Mouse (Mus musculus) kidney, adult 10 weeks (tissue): ENCODE data around the gene Adamts4. TPM values are rescaled to one million over a fixed set of nuclear protein-coding genes. Genes with fewer than 3 reads are reported as not detected.

Experiments used
- polyA plus RNA-seq: library from polyadenylated mRNA; stranded (reverse); fragments of 350-450 nt; fragmentation: Illumina TruSeq; extraction: RNeasy Lipid Tissue Mini Kit (QIAGEN cat#74804); gene quantifications from one replicate; pipeline ENCODE4 v1.2.3, GENCODE M21; 2014; ENCODE audit warnings: low read depth, low replicate concordance

The Adamts4 gene
- 1.2 TPM for polyA plus RNA-seq

GRCm38 (mm10) chr1:171249913-171250600 lies at the start of gene Adamts4:
Gene Adamts4, plus strand, starts transcription at chr1:171250421.

DNA sequence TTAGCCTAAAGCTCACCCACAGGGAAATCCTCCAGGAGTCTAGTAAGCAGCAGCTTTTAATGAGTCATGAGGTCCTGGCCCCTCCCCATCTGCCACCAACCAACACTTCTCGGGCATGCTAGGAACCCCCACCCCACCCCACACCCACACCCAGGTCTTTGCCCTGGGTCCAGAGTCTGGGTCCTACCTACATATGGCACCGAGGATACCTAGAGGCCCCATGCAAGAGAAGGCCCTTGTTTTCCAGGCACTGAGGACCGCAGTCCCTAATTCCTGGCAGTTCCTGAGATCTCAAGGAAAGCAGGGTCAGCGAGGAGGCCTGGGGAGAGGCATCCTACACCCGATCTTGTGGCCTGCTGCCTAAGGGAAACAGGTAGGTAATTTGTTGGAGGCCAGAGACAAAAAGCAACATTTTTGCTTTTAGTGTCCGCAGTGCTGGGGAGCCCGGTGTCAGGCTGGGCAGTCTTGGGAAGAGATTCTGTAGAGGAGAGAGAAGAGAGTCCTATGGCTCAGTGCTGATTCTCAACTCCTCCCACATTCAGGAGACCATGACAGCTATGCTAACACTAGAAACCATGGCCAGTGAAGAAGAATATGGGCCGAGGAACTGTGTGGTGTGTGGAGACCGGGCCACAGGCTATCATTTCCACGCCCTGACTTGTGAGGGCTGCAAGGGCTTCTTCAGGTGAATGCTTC lies 36.3 kb upstream of the Adamts4 start, which contains the start of gene Nr1i3:
Gene Nr1i3, plus strand, starts transcription at position 170 of the 696 bp plus-strand sequence.

GRCm38 (mm10) chr1:171222238-171223155 lies 27.7 kb upstream of the Adamts4 start, which contains the start of gene Tomm40l:
Gene Tomm40l, minus strand, starts transcription at chr1:171222514.

DNA sequence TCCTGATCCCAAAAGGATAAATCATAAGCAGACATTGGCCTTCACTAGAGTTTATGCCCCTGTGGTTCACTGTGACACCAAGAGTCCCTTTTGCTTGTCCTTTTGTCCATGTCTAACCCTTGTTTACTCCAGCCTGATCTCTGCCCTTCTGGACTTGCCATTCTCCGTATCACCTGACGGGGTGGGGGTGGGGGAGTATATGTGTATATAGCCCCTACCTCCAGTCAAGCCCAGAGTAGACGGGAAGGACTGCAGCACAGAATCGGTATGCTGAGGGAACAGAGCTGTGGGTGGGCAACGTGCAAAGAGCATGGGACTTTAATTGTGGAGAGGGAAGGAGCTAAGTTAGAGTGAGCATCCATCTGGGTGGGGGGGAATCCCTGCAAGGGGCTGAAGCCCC lies 25.4 kb upstream of the Adamts4 start, which contains the start of gene Apoa2:
Gene Apoa2, plus strand, starts transcription at position 198 of the 400 bp plus-strand sequence.

DNA sequence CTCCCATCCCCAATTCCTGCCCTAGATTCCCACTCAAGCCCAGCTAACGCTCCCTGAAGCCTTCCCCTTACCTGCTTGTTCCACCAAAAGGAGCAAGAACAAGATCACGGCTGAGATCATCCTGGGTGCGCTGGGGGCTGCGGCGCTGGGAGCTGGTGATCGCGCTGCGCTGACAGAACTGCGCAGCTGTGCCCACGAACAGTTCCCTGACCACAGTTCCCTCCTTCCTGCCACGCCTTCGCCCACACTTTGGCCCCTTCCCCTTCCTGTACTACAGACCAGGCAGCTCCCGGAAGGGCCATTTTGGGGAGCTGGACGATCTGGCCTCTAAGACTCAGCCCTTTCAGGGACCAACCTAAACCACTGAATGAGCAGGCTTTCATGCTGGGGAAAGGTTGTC lies 16.1 kb upstream of the Adamts4 start, which contains the start of gene Fcer1g:
Gene Fcer1g, minus strand, starts transcription at position 240 of the 400 bp plus-strand sequence.

DNA sequence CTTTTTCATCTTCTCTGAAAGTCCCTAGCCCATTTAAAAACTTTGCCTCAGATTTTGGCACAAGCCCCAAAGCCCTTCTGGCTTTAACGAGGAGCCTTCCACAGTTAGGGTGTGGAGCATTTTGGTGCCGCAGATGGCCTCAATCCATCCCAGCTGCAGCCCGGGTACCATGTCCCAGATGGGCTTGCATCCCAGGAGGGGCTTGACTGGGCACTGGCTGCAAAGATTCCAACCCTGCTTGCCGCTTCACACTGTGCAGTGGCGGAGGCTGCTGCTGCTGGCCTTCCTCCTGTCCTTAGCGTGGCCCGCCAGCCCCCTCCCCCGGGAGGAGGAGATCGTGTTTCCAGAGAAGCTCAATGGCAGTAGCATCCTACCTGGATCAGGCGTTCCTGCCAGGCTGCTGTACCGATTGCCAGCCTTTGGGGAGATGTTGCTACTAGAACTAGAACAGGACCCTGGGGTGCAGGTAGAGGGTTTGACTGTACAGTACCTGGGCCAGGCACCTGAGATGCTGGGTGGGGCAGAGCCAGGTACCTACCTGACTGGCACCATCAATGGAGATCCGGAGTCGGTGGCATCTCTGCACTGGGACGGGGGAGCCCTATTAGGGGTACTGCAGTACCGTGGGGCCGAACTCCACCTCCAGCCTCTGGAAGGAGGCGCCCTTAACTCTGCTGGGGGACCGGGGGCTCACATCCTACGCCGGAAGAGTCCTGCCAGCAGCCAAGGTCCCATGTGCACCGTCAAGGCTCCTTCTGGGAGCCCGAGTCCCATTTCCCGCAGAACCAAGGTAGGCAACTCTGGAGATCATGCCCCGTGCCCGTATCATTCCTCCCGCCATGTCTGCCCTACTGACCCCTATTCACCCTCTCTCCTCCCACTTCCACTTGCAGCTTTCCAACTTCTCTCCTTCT lies 716 bp downstream of the Adamts4 start, which contains the start of gene Ndufs2:
Gene Ndufs2, minus strand, starts transcription at position 709 of the 914 bp plus-strand sequence.

DNA sequence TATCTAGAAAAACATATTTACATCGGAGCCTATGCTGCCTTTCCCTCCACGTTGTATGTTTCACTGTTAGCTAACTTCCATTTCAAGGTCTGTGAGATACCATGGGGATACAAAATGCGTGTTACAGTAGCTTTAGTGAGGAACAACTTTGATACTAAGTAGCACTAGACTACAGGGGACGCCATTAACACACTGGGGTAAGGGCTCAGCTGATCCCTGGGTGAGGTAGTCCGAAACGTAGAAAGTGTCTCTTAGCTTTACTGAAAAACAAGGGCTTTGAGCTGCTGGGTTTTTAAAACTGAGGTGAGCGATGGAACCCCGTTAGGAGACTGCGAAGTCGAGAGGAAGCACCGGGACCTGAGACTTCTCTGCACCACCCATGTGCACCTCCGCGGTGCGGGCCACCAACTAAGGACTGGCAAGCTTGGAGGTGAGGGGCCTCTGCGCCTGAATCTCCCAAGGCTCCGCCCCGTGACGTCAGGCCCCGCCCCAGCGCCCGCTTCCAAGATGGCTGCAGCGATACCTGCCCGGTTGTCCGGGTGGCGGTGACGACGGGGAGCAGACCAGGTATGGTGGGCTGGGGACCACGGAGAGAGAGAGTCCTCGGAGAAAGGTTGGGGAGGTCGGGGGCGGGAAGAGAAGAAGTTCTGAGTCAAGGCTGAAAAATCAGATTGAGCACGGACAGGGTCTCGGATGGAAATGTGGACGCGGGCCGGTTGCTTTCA lies 19.8 kb downstream of the Adamts4 start, which contains the start of gene B4galt3:
Gene B4galt3, plus strand, starts transcription at position 481 of the 725 bp plus-strand sequence.

GRCm38 (mm10) chr1:171280916-171281527 lies 30.8 kb downstream of the Adamts4 start, which contains the start of gene Ppox:
Gene Ppox, minus strand, starts transcription at chr1:171281186.

GRCm38 (mm10) chr1:171287136-171288081 lies 37.2 kb downstream of the Adamts4 start, which contains the start of gene Usp21:
Gene Usp21, minus strand, starts transcription at chr1:171287991.

GRCm38 (mm10) chr1:171294298-171295062 lies 44.3 kb downstream of the Adamts4 start, which contains the start of gene Ufc1:
Gene Ufc1, minus strand, starts transcription at chr1:171295024.

Other genes with a start within 250 kb of the Adamts4 start
- gene Fcgr4, start 231.5 kb upstream of the Adamts4 start, polyA plus RNA-seq = 3.2 TPM
- 3.4 TPM for gene Fcgr3, start 185.5 kb upstream of the Adamts4 start, polyA plus RNA-seq
- gene Cfap126, start 136.5 kb upstream of the Adamts4 start, polyA plus RNA-seq = 3.7 TPM
- 129 TPM for gene Sdhc, start 99.8 kb upstream of the Adamts4 start, polyA plus RNA-seq
- 0.20 TPM for gene Mpz, start 99.7 kb upstream of the Adamts4 start, polyA plus RNA-seq
- 6.5 TPM for gene Pcp4l1, start 54.2 kb upstream of the Adamts4 start, polyA plus RNA-seq
- not detected for gene Nr1i3, start 36.5 kb upstream of the Adamts4 start, polyA plus RNA-seq
- gene Tomm40l, start 27.9 kb upstream of the Adamts4 start, polyA plus RNA-seq = 7.3 TPM
- 3.9 TPM for gene Apoa2, start 25.4 kb upstream of the Adamts4 start, polyA plus RNA-seq
- 10.8 TPM for gene Fcer1g, start 16.1 kb upstream of the Adamts4 start, polyA plus RNA-seq
- gene Ndufs2, start 967 bp downstream of the Adamts4 start, polyA plus RNA-seq = 89.0 TPM
- gene B4galt3, start 19.9 kb downstream of the Adamts4 start, polyA plus RNA-seq = 2.3 TPM
- 6.2 TPM for gene Ppox, start 30.8 kb downstream of the Adamts4 start, polyA plus RNA-seq
- gene Usp21, start 37.6 kb downstream of the Adamts4 start, polyA plus RNA-seq = 15.0 TPM
- 101 TPM for gene Ufc1, start 44.6 kb downstream of the Adamts4 start, polyA plus RNA-seq
- gene Dedd, start 78.7 kb downstream of the Adamts4 start, polyA plus RNA-seq = 6.7 TPM
- 43.5 TPM for gene Nit1, start 95.2 kb downstream of the Adamts4 start, polyA plus RNA-seq
- 39.6 TPM for gene Pfdn2, start 95.2 kb downstream of the Adamts4 start, polyA plus RNA-seq
- gene Klhdc9, start 110.4 kb downstream of the Adamts4 start, polyA plus RNA-seq = 0.97 TPM
- gene Nectin4, start 119.7 kb downstream of the Adamts4 start, polyA plus RNA-seq = 0.40 TPM
- 1.3 TPM for gene Arhgap30, start 138.5 kb downstream of the Adamts4 start, polyA plus RNA-seq
- gene Usf1, start 160.9 kb downstream of the Adamts4 start, polyA plus RNA-seq = 0.69 TPM
- gene Tstd1, start 168.5 kb downstream of the Adamts4 start, polyA plus RNA-seq = 2.9 TPM
- gene F11r, start 187.1 kb downstream of the Adamts4 start, polyA plus RNA-seq = 51.7 TPM